Mouse (Mus musculus): Measurements from ENCODE around the gene Lbp. TPM values are rescaled to one million over a fixed set of nuclear protein-coding genes. Genes with fewer than 3 reads are reported as not detected.
A peak's percentile ranks its signal among the peaks of the same experiment; 100 is the strongest.

The Lbp gene
- 2.4 and 3.2 TPM in 2 replicates for polyA plus RNA-seq (2015; fragmentation: Nextera tagmentation; extraction: Ambion mirVana)

DNA sequence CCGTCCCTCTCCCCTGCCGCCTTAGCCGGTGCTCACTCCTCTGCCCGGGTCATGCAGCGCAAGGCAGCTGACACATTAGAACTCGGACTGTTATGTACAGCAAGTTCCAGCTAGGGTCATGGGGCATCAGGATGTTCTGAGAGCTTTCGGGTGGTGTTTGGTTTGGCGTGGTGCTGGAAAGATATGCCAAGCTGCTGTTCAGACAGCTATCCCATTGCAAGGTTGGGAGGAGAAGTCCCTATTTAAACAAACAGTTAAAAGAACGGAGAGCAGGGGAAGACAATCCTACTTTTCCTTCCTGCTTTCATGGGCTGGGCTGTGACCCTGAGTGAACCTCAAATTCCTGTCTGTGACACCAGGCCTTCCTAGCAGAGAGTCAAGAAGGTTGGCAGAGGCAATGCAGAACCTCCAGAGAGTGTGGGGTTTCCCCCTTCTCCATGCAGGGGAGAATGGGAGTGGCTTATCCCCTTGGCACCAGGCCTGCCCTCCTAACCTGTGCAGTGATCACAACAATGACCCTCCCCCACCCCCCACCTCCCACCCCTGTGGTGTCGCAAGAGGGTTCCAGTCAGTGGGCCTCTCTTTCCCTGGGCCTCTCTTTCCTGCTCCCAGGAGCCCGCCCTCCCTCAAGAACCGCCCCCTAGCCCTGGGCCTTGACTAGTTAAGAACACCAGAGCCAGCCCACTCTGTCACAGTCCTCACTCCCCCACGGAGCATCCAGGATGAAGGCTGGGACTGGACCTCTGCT is at the start of gene Lbp:
Lbp (plus strand) TSS at position 546 of the 748 bp plus-strand sequence.
- Histone ChIP-seq H3K4me1 (replicated peaks; ENCODE audit: control insufficient read depth, insufficient read depth, low read length) (no peaks in the 10 kb centered on the region), H3K9ac (replicated peaks; ENCODE audit: low read depth, low read length) (no peak within 1 kb of the TSS), H3K4me3 (replicated peaks; ENCODE audit: low read length) (no peak within 1 kb of the TSS), H3K4me2 (ENCODE audit: low read length) (no peak within 1 kb of the TSS), H3K27me3 (replicated peaks; ENCODE audit: control insufficient read depth, insufficient read depth, low read length) (no peaks in the 10 kb centered on the region), H3K36me3 (ENCODE audit: control insufficient read depth, insufficient read depth) (no peaks in the 10 kb centered on the region), H3K9me3 (ENCODE audit: control insufficient read depth, low read length) (no peaks in the 10 kb centered on the region), H3K27ac (ENCODE audit: low read length) (no peak within 1 kb of the TSS)
- 54% methylated on average over 13 of the region's 13 CpGs for WGBS
- no peak for ATAC-seq

DNA sequence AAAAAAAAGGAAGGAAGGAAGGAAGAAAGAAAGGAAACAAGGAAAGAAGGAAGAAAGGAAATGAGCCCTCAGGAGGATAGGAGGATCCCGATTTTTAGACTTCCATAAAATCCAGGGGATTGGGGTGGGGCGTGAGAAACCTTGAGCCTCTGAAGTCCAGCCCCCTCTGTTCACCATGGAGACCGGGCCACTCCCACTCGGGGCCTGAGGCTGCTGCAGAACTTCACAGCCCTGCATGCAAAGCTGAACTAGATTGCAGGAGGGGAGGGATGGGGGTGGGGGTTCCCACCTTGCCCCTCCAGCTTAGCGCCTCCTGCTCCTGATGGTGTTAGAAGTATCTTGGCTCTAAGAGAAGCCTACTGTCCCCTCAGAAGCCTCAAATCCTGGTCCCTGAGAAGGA is 49.4 kb upstream of the Lbp start:
- no peak overlapping the region for H3K27ac ChIP-seq (ENCODE audit: low read length)
- no peak for ATAC-seq
- 15% methylated on average over 5 of the region's 5 CpGs for WGBS

DNA sequence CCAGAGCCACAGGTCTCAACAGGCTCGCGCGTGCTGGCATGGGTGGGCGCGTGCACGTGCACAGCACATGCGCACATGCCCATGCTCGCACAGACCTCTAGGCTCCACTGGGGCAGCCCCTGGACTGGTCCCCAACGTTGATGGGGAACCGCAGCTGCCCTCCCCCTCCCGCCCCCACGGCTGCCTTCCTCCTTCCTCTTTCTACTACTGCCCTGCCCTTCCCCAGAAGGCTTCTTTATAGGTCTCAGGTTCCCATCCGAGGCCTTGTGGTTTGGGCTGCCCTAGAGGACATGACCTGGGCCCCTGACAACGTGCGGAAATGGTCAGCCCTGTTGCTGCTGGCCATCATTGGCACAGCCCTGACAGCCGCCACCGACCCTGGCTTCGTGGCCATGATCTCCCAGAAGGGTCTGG is 48.3 kb upstream of the Lbp start, which contains the start of gene Bpi:
Bpi (plus strand) TSS at position 90 of the 414 bp plus-strand sequence.
- H3K4me2 ChIP-seq (ENCODE audit: low read length): no peak within 1 kb of the TSS
- WGBS: 78% methylated on average over 18 of the region's 18 CpGs
- H3K36me3 ChIP-seq (ENCODE audit: control insufficient read depth, insufficient read depth): no peaks in the 10 kb centered on the region
- no peak within 1 kb of the TSS for H3K9ac ChIP-seq (replicated peaks; ENCODE audit: low read depth, low read length)
- peaks cover 6% of the 10 kb centered on the region; the same call in 1 of the 2 replicates for H3K4me1 ChIP-seq (replicated peaks; ENCODE audit: control insufficient read depth, insufficient read depth, low read length)
- no peak within 1 kb of the TSS for H3K27ac ChIP-seq (ENCODE audit: low read length)
- no peaks in the 10 kb centered on the region for H3K9me3 ChIP-seq (ENCODE audit: control insufficient read depth, low read length)
- no peak within 1 kb of the TSS for H3K4me3 ChIP-seq (replicated peaks; ENCODE audit: low read length)
- ATAC-seq: no peak
- no peaks in the 10 kb centered on the region for H3K27me3 ChIP-seq (replicated peaks; ENCODE audit: control insufficient read depth, insufficient read depth, low read length)

More for the DNA sequence above, 49.4 kb upstream of the Lbp start:
- no peak overlapping the region for H3K4me3 ChIP-seq (replicated peaks; ENCODE audit: low read length)
- peaks cover 6% of the 10 kb centered on the region; the same call in 1 of the 2 replicates for H3K4me1 ChIP-seq (replicated peaks; ENCODE audit: control insufficient read depth, insufficient read depth, low read length)
- no peak overlapping the region for H3K4me2 ChIP-seq (ENCODE audit: low read length)
- H3K27me3 ChIP-seq (replicated peaks; ENCODE audit: control insufficient read depth, insufficient read depth, low read length): no peaks in the 10 kb centered on the region
- H3K9ac ChIP-seq (replicated peaks; ENCODE audit: low read depth, low read length): no peak overlapping the region
- H3K9me3 ChIP-seq (ENCODE audit: control insufficient read depth, low read length): no peaks in the 10 kb centered on the region
- no peaks in the 10 kb centered on the region for H3K36me3 ChIP-seq (ENCODE audit: control insufficient read depth, insufficient read depth)

DNA sequence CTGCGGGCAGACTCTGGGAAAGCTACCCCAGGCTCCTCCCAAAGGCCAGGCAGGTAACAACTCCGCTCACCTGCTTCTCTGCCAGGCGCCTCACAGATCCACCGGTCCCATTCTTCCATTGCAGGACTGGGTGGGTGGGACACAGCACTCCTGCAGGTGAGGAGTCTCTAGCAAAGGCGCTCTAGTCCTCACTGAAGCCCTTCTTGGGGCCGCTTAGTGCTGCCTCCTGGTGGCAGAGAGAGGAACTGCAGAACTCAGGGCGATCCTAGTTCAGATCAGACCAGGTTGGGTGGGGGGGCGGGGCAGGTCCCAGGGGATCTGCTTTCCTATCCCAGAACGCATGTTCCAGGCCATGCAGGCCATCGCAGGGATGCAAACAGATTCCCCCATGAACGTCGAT is 47.5 kb upstream of the Lbp start:
- H3K9ac ChIP-seq (replicated peaks; ENCODE audit: low read depth, low read length): no peak overlapping the region
- no peaks in the 10 kb centered on the region for H3K9me3 ChIP-seq (ENCODE audit: control insufficient read depth, low read length)
- WGBS: 10% methylated on average over 12 of the region's 12 CpGs
- H3K36me3 ChIP-seq (ENCODE audit: control insufficient read depth, insufficient read depth): no peaks in the 10 kb centered on the region
- H3K4me2 ChIP-seq (ENCODE audit: low read length): no peak overlapping the region
- H3K27me3 ChIP-seq (replicated peaks; ENCODE audit: control insufficient read depth, insufficient read depth, low read length): no peaks in the 10 kb centered on the region
- H3K4me1 ChIP-seq (replicated peaks; ENCODE audit: control insufficient read depth, insufficient read depth, low read length): peaks cover 6% of the 10 kb centered on the region; the same call in 1 of the 2 replicates
- no peak overlapping the region for H3K4me3 ChIP-seq (replicated peaks; ENCODE audit: low read length)
- H3K27ac ChIP-seq (ENCODE audit: low read length): no peak overlapping the region
- peak; percentile 12; the same call in 1 of the 2 replicates for ATAC-seq

DNA sequence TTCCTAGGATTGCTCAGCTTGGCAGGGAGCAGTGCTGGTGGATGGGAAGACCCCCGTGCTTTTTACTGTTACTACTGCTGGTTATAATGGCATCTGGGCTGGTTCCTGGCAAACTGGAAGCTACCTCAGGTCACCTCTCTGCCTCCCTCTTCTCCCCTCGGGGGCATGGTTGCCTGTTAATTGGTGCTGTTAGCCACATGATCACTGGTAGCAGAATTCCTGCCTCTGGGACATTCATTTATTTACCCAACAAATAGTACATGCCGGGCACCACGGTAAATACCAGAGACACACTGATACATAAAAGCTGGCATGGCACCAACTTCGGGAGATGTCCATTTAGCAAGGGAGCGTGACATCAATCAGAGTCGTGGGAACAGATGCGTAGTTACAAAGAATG is 46.8 kb upstream of the Lbp start:
- Histone ChIP-seq H3K9ac (replicated peaks; ENCODE audit: low read depth, low read length) (no peak overlapping the region), H3K36me3 (ENCODE audit: control insufficient read depth, insufficient read depth) (no peaks in the 10 kb centered on the region), H3K4me1 (replicated peaks; ENCODE audit: control insufficient read depth, insufficient read depth, low read length) (peaks cover 6% of the 10 kb centered on the region; the same call in 1 of the 2 replicates), H3K9me3 (ENCODE audit: control insufficient read depth, low read length) (no peaks in the 10 kb centered on the region), H3K27me3 (replicated peaks; ENCODE audit: control insufficient read depth, insufficient read depth, low read length) (no peaks in the 10 kb centered on the region), H3K4me2 (ENCODE audit: low read length) (no peak overlapping the region), H3K27ac (ENCODE audit: low read length) (no peak overlapping the region), H3K4me3 (replicated peaks; ENCODE audit: low read length) (no peak overlapping the region)
- 68% methylated on average over 8 of the region's 8 CpGs for whole genome bisulfite sequencing
- no peak for ATAC-seq

DNA sequence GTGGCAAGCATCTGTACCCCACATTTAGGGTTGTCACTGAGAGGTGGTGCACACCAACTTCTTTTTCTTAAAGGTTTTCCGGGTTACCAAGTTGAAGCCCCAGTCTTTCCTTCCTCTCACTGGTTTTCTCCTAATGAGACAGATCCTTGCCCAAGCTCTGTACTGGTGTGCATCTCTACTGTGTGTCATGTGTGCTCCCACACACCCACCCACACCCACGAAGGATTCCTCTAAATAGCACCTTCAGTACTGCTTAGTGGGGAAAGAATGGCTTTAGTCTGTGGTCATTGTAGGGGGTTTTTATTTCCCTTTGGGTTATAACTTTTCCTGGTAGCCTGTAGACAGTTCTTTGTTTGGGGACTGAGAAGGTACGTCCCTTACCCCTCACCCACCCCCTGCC is 41.4 kb upstream of the Lbp start:
- Histone ChIP-seq H3K9ac (replicated peaks; ENCODE audit: low read depth, low read length) (no peak overlapping the region), H3K27me3 (replicated peaks; ENCODE audit: control insufficient read depth, insufficient read depth, low read length) (no peaks in the 10 kb centered on the region), H3K4me2 (ENCODE audit: low read length) (no peak overlapping the region), H3K4me3 (replicated peaks; ENCODE audit: low read length) (no peak overlapping the region), H3K27ac (ENCODE audit: low read length) (no peak overlapping the region), H3K9me3 (ENCODE audit: control insufficient read depth, low read length) (no peaks in the 10 kb centered on the region), H3K4me1 (replicated peaks; ENCODE audit: control insufficient read depth, insufficient read depth, low read length) (no peaks in the 10 kb centered on the region), H3K36me3 (ENCODE audit: control insufficient read depth, insufficient read depth) (no peaks in the 10 kb centered on the region)
- WGBS: 81% methylated on average over 3 of the region's 3 CpGs
- ATAC-seq: no peak

DNA sequence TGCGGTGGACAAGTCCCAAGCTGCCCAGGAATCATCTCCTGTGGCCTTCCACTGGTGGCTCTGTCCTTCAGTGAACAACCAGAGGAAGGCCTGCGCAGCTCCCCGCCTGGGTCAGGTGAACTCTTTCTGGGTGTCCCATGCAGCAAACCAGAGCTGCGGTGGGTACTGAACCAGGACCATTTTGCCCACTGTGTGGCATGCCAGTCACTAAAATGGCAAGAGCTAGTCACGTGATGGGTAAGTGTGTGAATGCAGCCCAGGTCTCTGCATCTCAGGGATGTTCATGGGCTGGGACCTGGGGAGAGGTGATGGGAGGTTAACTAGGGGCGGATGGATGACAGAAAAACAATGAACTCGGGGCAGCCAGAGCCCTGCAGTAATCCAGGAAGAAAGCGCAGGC is 36.3 kb upstream of the Lbp start:
- 76% methylated on average over 8 of the region's 8 CpGs for WGBS
- Histone ChIP-seq H3K4me3 (replicated peaks; ENCODE audit: low read length) (no peak overlapping the region), H3K4me1 (replicated peaks; ENCODE audit: control insufficient read depth, insufficient read depth, low read length) (no peaks in the 10 kb centered on the region), H3K27ac (ENCODE audit: low read length) (no peak overlapping the region), H3K36me3 (ENCODE audit: control insufficient read depth, insufficient read depth) (no peaks in the 10 kb centered on the region), H3K27me3 (replicated peaks; ENCODE audit: control insufficient read depth, insufficient read depth, low read length) (no peaks in the 10 kb centered on the region), H3K4me2 (ENCODE audit: low read length) (no peak overlapping the region), H3K9ac (replicated peaks; ENCODE audit: low read depth, low read length) (no peak overlapping the region), H3K9me3 (ENCODE audit: control insufficient read depth, low read length) (no peaks in the 10 kb centered on the region)
- ATAC-seq: no peak

DNA sequence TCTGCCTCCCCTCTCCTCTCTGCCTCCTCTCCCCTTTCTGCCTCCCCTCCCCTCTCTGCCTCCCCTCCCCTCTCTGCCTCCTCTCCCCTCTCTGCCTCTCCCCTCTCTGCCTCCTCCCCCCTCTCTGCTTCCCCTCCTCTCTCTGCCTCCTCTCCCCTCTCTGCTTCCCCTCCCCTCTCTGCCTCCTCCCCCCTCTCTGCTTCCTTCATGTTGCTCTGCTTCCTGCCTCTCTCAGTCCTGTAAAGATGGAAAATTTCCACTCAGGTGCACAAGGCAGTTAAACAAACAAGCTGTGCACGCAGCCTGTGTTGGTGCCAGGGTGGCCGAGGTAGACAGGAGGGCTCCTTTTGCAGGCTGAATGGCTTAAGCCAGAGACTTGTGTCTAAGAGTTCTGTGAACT is 32.6 kb upstream of the Lbp start:
- Histone ChIP-seq H3K4me2 (ENCODE audit: low read length) (no peak overlapping the region), H3K4me1 (replicated peaks; ENCODE audit: control insufficient read depth, insufficient read depth, low read length) (no peaks in the 10 kb centered on the region), H3K4me3 (replicated peaks; ENCODE audit: low read length) (no peak overlapping the region), H3K36me3 (ENCODE audit: control insufficient read depth, insufficient read depth) (no peaks in the 10 kb centered on the region), H3K9me3 (ENCODE audit: control insufficient read depth, low read length) (no peaks in the 10 kb centered on the region), H3K27me3 (replicated peaks; ENCODE audit: control insufficient read depth, insufficient read depth, low read length) (no peaks in the 10 kb centered on the region), H3K27ac (ENCODE audit: low read length) (no peak overlapping the region), H3K9ac (replicated peaks; ENCODE audit: low read depth, low read length) (no peak overlapping the region)
- 21% methylated on average over 2 of the region's 2 CpGs for WGBS
- no peak for ATAC-seq

DNA sequence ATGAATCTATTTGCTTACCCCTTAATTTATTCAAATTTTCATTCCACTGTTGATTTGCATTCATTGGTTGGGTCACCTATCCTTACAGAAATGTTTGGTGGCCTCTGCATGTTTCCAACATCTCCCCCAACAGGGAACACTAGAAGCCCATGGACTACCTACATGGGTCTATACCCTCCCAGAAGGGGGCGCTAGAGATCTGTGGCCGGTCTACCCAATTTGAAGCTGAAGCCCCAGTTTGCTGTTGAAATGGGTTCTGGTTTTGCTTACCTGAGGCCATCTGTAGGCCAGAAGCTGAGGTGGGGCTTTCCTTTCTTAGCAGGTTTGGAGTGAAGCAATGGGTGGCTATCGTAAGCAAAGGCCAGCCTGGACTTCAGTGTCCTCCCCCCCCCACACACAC is 30.9 kb upstream of the Lbp start:
- Histone ChIP-seq H3K9ac (replicated peaks; ENCODE audit: low read depth, low read length) (no peak overlapping the region), H3K27ac (ENCODE audit: low read length) (no peak overlapping the region), H3K36me3 (ENCODE audit: control insufficient read depth, insufficient read depth) (no peaks in the 10 kb centered on the region), H3K4me2 (ENCODE audit: low read length) (no peak overlapping the region), H3K27me3 (replicated peaks; ENCODE audit: control insufficient read depth, insufficient read depth, low read length) (no peaks in the 10 kb centered on the region), H3K9me3 (ENCODE audit: control insufficient read depth, low read length) (no peaks in the 10 kb centered on the region), H3K4me3 (replicated peaks; ENCODE audit: low read length) (no peak overlapping the region), H3K4me1 (replicated peaks; ENCODE audit: control insufficient read depth, insufficient read depth, low read length) (no peaks in the 10 kb centered on the region)
- ATAC-seq: no peak
- 99% methylated on average over 3 of the region's 3 CpGs for WGBS

Measured in forebrain, embryonic 16.5 days (tissue).